Mouse (Mus musculus): ENCODE measurements around the gene Sipa1l3.

GRCm38 (mm10) chr7:29511598-29512275 lies 6.7 kb downstream of the Sipa1l3 start:
- TF ChIP-seq CTCF (IDR thresholded peaks at IDR 0.05; ENCODE audit: low read depth) = no peak
- no peak for TF ChIP-seq EP300 (optimal IDR thresholded peaks at IDR 0.05)

Measured in stomach, postnatal 0 days (tissue).